Mouse (Mus musculus) gastrocnemius, adult 18-20 months (tissue): ENCODE measurements around the gene Map4k3. TPM values are rescaled to one million over a fixed set of nuclear protein-coding genes. Genes with fewer than 3 reads are reported as not detected.

Experiments
- total RNA-seq, 2 experiments: library from RNA; stranded (reverse); gene quantifications; 2 replicates each; pipeline ENCODE4 v1.2.3; 2021

The Map4k3 gene
- total RNA-seq, 2 experiments from 2014 or later = 11.8 to 14.9 TPM

Other genes with a start within 250 kb of the Map4k3 start
- gene Sos1, start 248.0 kb downstream of the Map4k3 start, total RNA-seq = 10 to 100 TPM; 15.0 to 15.6 TPM
- gene Cdkl4, start 150.7 kb downstream of the Map4k3 start, total RNA-seq = under 1 TPM in 1 of 2 experiments, not detected in 1; 0.19 TPM
- under 1 TPM; 0.30 to 0.47 TPM for gene Tmem178, start 216.1 kb upstream of the Map4k3 start, total RNA-seq